Mouse (Mus musculus) lung, postnatal 4 days (tissue): ENCODE measurements at regions not wholly inside any gene's neighbourhood (a gene's known extent, or its start where the extent isn't known, plus 50 kb on each side); places are given as distances from the start of the nearest gene placed in this dataset.
A peak's percentile ranks its signal among the peaks of the same experiment; 100 is the strongest.

ENCODE experiments used
- DNase-seq, 2 experiments: peaks; one replicate each; pipeline ENCODE4 v3.0.0; 2021

DNA sequence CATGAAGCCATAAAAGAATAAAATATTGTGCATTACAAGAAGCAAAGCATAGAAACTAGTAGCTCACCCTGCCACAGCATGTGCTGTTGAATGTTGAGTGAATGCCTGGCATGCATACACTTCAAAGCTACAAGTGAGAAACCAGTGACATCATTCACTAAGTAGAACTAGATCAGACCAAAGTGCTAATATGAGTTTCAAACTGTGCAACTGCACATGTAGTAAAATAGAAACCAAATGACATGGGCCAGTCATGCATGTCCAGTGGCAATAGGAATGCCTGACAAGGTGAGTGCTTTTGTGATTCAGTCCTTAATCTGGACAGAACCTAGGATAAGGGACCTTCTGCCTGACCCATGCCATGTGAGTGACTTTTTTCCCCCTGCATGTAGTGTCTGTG lies 111.3 kb upstream of the Cxxc4 start:
- no peak for DNase-seq

DNA sequence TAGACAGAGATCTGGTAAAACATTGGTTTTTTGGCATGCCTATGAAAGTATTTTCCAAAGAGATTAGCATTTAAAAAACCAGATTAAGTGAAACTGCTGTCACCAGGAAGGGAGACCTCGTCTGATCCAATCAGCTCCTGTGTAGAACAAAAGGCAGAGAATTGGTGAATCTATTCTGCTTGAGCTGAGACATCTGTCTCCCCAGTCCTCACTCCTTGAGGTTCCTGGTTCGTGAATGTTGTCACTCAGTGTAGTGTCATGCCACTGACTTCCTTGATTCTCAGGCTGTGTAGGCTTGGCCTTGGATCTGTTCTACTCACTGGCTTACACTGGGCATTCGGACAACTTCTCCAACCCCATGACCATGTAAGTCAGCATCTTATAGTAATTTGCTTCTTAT lies 105.9 kb upstream of the Cxxc4 start:
- DNase-seq = no peak

DNA sequence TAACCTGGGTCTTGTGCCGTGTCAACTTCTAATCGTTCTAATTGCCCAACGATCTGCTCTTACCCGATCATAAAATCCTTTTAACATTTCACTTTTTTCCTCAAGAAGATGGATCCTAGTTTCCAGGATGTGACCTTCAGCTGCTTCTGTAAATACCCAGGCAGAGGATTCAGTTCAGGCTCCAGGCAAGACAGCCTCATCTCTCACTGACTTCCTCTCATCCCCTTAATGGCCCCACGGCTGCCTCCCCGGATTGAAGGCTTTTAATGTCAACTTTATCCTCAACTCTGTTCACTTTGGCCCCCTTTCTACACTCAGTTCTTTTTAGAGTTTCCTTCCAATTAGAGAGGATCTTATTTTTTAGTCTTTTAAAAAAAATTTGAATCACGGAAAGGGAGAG lies 91.0 kb upstream of the Cxxc4 start:
- no peak for DNase-seq

DNA sequence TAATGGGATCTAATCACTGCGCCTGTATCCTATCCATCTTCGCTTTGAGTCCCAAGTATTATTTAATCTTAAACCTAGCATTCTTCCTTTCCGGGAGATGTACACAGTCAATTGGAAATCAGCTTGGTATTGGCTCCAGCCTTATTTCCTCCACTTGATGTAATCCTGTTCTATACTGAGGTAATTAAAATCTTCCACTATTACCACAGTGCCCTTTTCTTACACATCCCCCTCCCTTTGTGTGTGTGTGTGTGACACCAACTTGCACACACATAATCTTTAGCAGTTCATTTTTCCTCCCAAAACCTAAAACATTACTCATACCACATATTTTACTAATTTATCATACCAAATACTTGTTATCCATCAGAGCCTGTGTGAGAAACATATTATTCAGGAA lies 90.3 kb upstream of the Cxxc4 start:
- DNase-seq = no peak

DNA sequence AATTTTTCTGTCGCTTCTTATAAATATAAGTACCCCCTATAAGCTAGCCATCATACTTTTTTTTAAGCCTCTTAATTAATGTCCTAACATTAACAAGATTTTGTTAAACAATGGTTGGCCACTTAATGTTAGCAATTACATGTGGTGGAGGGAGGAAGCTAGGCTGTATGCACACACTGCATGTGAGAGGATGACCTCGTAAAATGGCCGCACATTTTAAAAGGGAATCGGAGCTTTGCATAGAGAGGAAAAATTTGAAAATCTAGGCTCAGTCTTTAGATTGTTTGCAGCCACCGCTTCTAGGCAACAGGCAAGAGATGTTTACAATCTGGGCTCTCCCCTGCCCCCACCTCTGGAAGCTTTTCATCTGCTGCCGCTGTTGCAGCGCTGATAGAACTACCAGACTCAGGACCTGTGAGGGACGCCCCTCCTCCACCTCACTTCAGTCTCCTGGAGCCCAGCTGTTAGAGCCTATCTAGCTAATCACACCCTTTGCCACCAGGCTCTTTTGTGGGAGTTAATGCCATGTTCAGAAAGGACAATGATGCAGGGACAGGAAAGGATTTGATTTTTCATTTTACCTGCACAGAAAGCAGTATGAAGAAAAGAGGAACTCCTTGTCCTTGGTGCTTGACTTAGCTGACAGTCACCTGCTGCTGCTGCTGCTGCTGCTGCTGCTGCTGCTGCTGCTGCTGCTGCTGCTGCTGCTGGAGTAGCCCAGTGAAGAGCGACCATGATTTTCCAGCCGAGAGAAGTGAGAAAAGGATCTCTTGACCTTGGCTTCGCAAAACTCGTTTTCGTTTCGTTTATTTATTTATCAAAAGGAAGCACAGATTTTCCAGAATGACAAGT lies 89.7 kb upstream of the Cxxc4 start:
- DNase-seq = peak in 1 of 2 experiments; percentile 5

DNA sequence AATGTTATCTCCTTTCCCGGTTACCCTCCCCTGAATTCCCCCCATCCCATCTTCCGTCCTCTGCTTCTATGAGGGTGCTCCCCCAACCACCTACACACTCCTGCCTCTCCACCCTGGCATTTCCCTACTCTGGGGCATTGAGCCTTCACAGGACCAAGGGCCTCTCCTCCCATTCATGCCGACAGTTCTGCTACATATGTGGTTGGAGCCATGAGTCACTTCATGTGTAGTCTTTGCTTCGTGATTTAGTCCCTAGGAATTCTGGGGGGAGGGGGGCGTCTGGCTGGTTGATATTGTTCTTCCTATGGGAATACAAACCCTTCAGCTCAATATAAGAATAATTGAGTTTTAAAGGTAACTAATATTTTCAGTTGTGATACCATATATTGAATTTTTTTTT lies 74.0 kb upstream of the Cxxc4 start:
- no peak for DNase-seq

DNA sequence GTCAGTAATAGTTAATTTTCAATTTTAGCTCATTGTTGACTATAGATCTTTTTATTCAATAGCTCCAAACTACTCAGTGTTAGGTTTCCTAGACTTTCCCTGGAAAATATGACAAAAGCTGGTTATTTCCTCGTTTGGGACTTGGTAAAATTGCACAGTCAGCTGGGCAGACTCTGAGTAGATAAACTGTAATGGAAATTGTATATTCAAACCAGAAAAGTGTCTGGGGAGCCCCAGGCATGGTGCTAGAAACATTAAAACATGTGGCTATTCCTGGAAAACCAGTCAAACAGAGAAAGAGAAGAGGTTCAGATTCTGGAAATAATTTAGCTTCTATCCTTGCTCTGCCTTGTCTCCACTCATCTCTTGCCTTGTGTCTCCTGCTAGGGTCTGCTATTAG lies 66.4 kb upstream of the Cxxc4 start:
- no peak for DNase-seq

DNA sequence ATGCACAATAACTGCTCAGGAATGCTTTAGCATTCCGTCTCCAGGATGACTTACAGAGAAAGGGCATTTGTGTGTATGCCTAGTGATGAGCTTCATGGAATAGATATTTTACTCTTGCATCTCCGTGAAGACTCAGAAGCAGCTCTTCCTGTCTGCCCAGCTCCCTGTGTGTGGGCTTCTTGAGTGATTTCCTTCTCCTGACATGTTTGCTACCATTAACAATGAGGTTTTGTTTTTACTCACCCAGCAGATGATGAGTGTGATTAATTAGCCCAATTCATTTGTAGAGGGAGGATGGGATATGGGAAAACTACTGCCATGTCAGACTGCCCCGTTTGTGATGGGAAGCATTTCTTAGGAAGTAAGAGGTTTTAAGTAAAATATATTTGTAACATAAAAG lies 63.9 kb upstream of the Cxxc4 start:
- DNase-seq = no peak

DNA sequence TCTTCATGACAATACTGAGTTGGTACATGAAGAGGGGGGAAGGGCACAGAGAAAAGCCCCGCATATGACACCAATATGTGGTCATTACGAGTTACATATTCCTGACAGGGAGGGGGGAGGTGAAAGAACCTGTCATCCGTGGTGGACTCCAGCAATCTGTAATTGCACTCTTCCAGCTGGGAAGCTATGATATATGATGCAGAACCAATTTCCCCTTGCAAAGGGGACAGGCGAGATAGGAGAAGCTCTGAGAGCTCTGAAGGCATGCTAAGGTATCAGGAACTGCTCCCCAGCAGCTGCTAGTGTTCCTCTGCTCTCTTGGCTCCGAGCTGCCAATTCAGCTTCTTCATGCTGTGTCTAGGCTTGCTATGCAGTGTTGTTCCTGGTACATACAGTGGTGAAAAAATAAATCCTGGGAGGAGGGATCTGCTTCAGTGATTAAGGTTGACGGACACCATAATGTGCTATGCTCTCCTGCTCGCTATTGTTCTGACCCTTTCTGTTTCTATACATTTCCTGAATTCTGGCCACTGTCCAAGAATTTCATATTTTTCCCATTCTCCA lies 57.7 kb upstream of the Cxxc4 start:
- no peak for DNase-seq

DNA sequence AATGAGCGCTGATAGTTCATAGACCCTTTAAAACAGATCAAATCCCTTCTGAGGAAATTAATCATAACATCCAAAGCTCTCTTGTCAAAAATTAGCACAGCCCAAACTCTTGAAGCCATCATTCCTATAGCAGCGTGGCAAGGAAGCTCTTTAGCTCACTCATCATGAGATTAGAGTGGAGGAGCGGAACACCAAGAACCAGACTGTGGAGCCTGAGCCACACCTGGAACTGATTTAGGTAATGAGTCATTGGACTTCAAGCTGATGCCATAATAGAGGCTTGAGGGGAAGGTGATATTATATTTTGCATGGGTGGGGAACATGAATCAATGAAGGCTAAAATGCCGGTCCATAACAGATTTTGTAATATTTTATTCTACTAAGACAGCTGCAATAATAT lies 52.2 kb upstream of the Cxxc4 start:
- DNase-seq = no peak
